Mouse (Mus musculus): ENCODE results near the gene Pax2. TPM values are rescaled to one million over a fixed set of nuclear protein-coding genes. Genes with fewer than 3 reads are reported as not detected.

Gene Pax2
- polyA plus RNA-seq, 1 experiment from 2014 or later = 0.08 TPM

DNA sequence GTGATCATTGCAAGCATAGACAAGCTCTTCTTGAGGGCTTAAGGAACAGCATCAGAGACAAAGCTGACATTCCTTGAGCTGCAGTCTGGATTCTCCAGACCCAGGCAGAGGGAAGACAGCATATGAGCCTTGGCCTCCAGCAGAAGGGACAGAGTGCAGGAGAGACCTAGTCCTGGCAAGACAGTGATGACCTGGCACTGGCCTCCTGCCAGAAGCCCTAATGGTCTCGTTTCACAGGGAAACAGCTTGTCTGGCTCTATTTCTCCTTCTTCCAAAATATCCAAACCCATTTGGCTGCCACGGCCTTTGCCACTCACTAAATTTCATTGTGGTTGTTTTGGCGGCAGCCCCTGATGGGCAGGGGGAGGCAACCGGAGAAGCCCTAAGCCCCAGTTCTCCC, 36.1 kb downstream of the Pax2 start:
- H3K4me1 ChIP-seq (ENCODE audit: control insufficient read depth, insufficient read depth, low read length) = no peaks in the 10 kb centered on the region; the same call in 1 of the 2 replicates
- WGBS = 74% methylated on average over 4 of the region's 4 CpGs
- ATAC-seq (ENCODE audit: insufficient number of reproducible peaks, low FRiP score, low TSS enrichment, low read depth) = no peak
- H3K9ac ChIP-seq (ENCODE audit: low read length) = no peak overlapping the region
- H3K4me2 ChIP-seq (ENCODE audit: low read depth, severe bottlenecking) = no peak overlapping the region
- H3K4me3 ChIP-seq (ENCODE audit: low read depth, low read length) = no peak overlapping the region
- no peaks in the 10 kb centered on the region for H3K9me3 ChIP-seq (ENCODE audit: control insufficient read depth, low read length)
- H3K27ac ChIP-seq (replicated peaks; ENCODE audit: low read depth, low read length) = no peak overlapping the region
- no peaks in the 10 kb centered on the region for H3K36me3 ChIP-seq (ENCODE audit: control insufficient read depth, insufficient read depth, low read length)
- DNase-seq (ENCODE audit: low spot score) = no peak
- H3K27me3 ChIP-seq (ENCODE audit: control insufficient read depth, insufficient read depth, low read length) = no peaks in the 10 kb centered on the region

DNA sequence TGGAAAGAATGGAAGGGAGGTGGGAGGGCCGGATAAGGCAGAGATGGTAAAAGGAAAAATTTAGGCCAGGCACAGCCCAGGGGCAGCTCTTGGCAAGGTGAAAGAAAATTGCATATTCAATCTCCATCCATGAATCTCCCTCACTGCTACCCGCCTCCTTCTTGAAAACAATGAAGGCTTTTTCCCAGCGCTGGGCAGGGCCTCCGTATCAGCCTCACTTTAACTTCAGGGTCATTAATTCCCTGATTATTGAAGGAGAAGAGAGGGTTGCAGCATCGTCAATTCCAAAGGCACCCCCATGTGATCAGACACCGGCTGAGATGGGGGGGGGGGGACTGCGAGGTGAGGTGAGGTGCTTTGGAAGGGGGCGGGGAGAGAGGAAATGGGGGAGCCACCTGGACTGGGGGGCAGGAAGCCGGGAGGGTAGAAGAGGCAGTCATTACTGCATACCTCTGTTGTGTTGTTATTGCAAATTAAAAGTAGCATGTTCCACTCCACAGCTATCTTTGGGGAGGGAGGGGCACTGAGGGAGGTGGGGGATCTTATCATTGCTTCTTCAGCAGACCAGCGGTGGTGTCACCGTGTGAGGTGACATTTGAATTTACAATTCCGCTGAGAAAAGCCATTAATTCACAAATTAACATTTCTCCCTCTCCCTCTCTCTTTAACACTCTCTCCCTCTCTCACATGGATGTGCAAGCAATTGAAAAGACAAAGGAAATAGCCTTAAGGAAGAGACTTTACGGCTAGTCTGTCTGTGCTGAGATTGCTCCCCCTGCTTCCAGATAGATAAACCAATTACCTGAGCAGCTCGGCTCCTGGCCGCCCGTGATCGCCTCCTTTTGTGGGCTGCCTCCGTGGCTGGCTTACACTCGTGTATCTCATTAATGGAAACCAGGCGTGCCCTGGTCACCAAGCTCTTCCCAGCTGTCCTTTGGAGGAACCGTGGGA, 41.5 kb downstream of the Pax2 start:
- ATAC-seq (ENCODE audit: insufficient number of reproducible peaks, low FRiP score, low TSS enrichment, low read depth) (no peak), DNase-seq (ENCODE audit: low spot score) (no peak)
- no peak overlapping the region for H3K4me3 ChIP-seq (ENCODE audit: low read depth, low read length)
- no peaks in the 10 kb centered on the region for H3K27me3 ChIP-seq (ENCODE audit: control insufficient read depth, insufficient read depth, low read length)
- H3K4me2 ChIP-seq (ENCODE audit: low read depth, severe bottlenecking) = no peak overlapping the region
- WGBS = 15% methylated on average over 21 of the region's 21 CpGs
- H3K27ac ChIP-seq (replicated peaks; ENCODE audit: low read depth, low read length) = no peak overlapping the region
- H3K9me3 ChIP-seq (ENCODE audit: control insufficient read depth, low read length) = no peaks in the 10 kb centered on the region
- H3K4me1 ChIP-seq (ENCODE audit: control insufficient read depth, insufficient read depth, low read length) = peaks cover 14% of the 10 kb centered on the region
- H3K36me3 ChIP-seq (ENCODE audit: control insufficient read depth, insufficient read depth, low read length) = no peaks in the 10 kb centered on the region
- H3K9ac ChIP-seq (ENCODE audit: low read length) = no peak overlapping the region

DNA sequence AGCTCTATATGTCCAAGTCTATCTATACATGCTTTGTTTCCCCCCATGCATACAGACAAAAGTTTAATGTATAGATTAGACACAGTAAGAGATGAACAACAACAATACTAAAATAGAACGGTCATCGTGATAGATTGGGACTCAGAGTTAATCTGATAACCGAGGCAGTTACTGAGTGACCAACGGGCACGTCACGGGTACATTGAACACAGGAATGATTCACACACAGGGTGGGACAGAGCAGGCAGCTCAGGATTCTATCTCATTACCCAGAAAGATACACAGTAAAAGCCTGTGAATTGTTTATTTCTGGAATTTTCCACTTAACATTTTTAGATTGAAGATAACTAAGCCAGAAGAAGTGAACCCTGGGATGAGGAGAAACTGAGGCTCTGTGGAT, 42.9 kb downstream of the Pax2 start:
- Histone ChIP-seq H3K27me3 (ENCODE audit: control insufficient read depth, insufficient read depth, low read length) (no peaks in the 10 kb centered on the region), H3K4me1 (ENCODE audit: control insufficient read depth, insufficient read depth, low read length) (peaks cover 15% of the 10 kb centered on the region), H3K36me3 (ENCODE audit: control insufficient read depth, insufficient read depth, low read length) (no peaks in the 10 kb centered on the region), H3K4me2 (ENCODE audit: low read depth, severe bottlenecking) (no peak overlapping the region), H3K4me3 (ENCODE audit: low read depth, low read length) (no peak overlapping the region), H3K9me3 (ENCODE audit: control insufficient read depth, low read length) (no peaks in the 10 kb centered on the region), H3K27ac (replicated peaks; ENCODE audit: low read depth, low read length) (no peak overlapping the region), H3K9ac (ENCODE audit: low read length) (no peak overlapping the region)
- ATAC-seq (ENCODE audit: insufficient number of reproducible peaks, low FRiP score, low TSS enrichment, low read depth) = no peak
- no peak for DNase-seq (ENCODE audit: low spot score)
- WGBS = 93% methylated on average over 6 of the region's 6 CpGs

DNA sequence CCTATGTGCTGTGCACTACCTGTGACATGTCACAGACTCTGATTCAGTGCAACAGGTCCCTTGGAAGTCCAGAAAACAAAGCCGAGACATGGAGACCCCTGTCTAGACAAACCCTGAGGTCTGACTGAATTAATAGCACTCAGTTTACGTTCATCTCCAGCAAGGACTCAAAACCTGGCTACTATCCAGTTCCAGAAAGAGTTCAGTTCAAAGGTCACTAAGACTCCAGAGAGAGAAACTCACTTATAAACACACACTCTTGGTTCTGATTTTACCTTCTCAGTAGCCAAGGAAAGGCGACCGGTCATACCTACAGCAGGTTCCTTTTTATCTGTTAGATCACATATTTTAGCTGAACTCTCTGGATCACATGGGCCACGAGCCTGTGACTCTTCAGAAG, 43.3 kb downstream of the Pax2 start:
- no peak for ATAC-seq (ENCODE audit: insufficient number of reproducible peaks, low FRiP score, low TSS enrichment, low read depth)
- no peaks in the 10 kb centered on the region for H3K36me3 ChIP-seq (ENCODE audit: control insufficient read depth, insufficient read depth, low read length)
- no peak overlapping the region for H3K4me2 ChIP-seq (ENCODE audit: low read depth, severe bottlenecking)
- no peak overlapping the region for H3K4me3 ChIP-seq (ENCODE audit: low read depth, low read length)
- H3K4me1 ChIP-seq (ENCODE audit: control insufficient read depth, insufficient read depth, low read length) = peaks cover 15% of the 10 kb centered on the region
- no peaks in the 10 kb centered on the region for H3K27me3 ChIP-seq (ENCODE audit: control insufficient read depth, insufficient read depth, low read length)
- DNase-seq (ENCODE audit: low spot score) = no peak
- H3K9ac ChIP-seq (ENCODE audit: low read length) = no peak overlapping the region
- H3K27ac ChIP-seq (replicated peaks; ENCODE audit: low read depth, low read length) = no peak overlapping the region
- WGBS = 69% methylated on average over 5 of the region's 5 CpGs
- H3K9me3 ChIP-seq (ENCODE audit: control insufficient read depth, low read length) = no peaks in the 10 kb centered on the region

DNA sequence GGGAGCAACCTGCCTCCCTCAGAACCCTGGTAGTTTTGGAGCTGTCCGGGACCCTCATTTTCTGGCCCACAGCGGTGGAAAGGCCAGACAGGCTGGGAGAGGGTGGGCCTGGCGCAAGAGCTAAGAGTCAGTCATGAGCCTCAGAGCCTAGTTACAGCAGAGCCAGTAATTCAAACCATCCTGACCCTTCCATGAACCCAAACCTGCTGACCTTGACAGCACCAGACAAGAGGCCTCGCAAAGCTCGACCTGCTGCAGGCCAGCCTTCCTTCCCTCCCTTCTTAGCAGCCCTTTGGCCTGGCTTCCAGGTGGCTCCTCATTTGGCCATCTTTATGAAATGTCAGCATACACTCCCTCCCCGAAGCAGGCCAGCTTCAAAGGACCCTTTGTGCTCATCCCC, 44.5 kb downstream of the Pax2 start:
- Histone ChIP-seq H3K27ac (replicated peaks; ENCODE audit: low read depth, low read length) (no peak overlapping the region), H3K4me1 (ENCODE audit: control insufficient read depth, insufficient read depth, low read length) (peaks cover 15% of the 10 kb centered on the region), H3K9me3 (ENCODE audit: control insufficient read depth, low read length) (no peaks in the 10 kb centered on the region), H3K27me3 (ENCODE audit: control insufficient read depth, insufficient read depth, low read length) (no peaks in the 10 kb centered on the region), H3K9ac (ENCODE audit: low read length) (no peak overlapping the region), H3K36me3 (ENCODE audit: control insufficient read depth, insufficient read depth, low read length) (no peaks in the 10 kb centered on the region), H3K4me3 (ENCODE audit: low read depth, low read length) (no peak overlapping the region), H3K4me2 (ENCODE audit: low read depth, severe bottlenecking) (no peak overlapping the region)
- ATAC-seq (ENCODE audit: insufficient number of reproducible peaks, low FRiP score, low TSS enrichment, low read depth) = no peak
- WGBS = 26% methylated on average over 6 of the region's 6 CpGs
- DNase-seq (ENCODE audit: low spot score) = no peak

DNA sequence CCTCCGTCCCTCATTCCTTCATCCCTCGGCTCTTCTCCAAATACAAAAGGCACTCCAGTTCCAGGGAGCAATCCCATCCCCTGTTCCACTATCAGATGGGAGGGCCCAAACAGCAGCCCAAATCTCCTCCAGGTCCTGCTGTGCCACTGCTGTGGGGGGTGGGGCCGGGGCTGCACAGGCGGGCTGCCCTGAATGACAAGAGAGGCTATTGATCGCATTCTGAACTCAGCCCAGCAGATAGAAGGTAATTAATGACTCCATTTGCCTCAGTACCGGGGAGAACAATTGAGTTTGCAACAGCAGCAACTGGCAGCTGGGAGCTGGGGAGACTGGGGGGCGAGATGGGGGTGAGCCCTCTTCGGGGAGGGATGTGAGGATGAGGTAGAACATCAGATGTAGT, 52.9 kb downstream of the Pax2 start:
- H3K27ac ChIP-seq (replicated peaks; ENCODE audit: low read depth, low read length) = no peak overlapping the region
- H3K4me3 ChIP-seq (ENCODE audit: low read depth, low read length) = no peak overlapping the region
- no peaks in the 10 kb centered on the region for H3K36me3 ChIP-seq (ENCODE audit: control insufficient read depth, insufficient read depth, low read length)
- no peaks in the 10 kb centered on the region for H3K27me3 ChIP-seq (ENCODE audit: control insufficient read depth, insufficient read depth, low read length)
- 11% methylated on average over 8 of the region's 8 CpGs for WGBS
- H3K9me3 ChIP-seq (ENCODE audit: control insufficient read depth, low read length) = no peaks in the 10 kb centered on the region
- H3K4me2 ChIP-seq (ENCODE audit: low read depth, severe bottlenecking) = no peak overlapping the region
- no peaks in the 10 kb centered on the region; the same call in 1 of the 2 replicates for H3K4me1 ChIP-seq (ENCODE audit: control insufficient read depth, insufficient read depth, low read length)
- H3K9ac ChIP-seq (ENCODE audit: low read length) = no peak overlapping the region
- ATAC-seq (ENCODE audit: insufficient number of reproducible peaks, low FRiP score, low TSS enrichment, low read depth) (no peak), DNase-seq (ENCODE audit: low spot score) (no peak)

DNA sequence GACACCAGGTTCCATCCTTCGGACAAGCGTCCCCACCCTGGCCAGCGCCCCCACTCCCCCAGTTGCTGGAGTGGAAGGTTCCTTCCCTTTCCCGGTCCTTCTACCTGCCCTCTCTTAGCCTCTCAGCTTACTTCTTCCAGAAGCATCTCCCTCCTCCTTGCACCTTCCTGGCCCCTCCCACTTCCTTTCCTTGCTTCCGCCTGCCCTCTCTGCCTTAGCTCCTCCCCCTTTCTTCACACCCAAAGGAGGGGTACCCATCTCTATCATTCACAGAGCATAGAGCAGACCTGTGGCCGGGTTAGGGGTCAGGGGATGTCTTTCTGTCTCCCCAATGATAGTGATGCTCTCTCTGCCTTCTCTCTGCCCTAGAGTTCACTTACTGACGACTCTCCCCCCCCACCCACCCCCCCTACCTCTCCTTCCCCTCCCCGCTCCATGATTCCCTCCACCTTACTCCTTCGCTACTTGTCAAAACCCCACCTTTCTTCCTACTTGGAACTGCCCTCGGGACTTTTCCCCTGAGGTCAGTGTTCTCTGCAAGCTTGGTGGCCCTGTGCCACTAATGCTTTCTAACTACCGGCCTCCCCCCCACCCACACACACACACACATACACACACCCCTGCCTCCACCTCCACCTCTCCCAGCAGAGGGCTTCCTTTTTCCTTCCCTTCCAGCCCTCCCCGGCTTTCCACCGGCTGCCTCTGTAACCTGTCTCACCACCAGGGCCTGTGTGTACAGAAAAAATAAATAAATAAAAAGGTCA, 57.0 kb downstream of the Pax2 start:
- H3K27me3 ChIP-seq (ENCODE audit: control insufficient read depth, insufficient read depth, low read length) = 0 out of 2 replicates have a peak, but pooled peaks cover 2% of the 10 kb centered on the region

DNA sequence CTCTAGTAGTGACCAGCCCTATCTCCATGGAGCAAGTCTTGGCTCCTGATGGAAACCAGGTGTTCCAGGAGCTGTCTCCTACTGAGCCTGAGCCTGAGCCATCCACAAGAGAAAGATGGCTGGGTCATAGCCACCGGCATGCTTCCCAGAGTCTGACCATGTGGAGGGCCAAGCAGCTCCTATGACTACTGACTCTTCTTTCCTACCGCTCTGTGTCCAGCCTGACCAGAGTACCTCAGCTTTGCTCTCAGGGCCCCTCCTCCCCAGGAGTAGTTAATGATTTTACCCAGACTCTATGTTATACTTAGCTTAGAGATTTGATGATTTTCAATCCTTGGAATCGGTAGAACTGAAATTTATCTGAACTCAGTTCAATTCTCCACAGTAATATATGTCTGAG, 59.3 kb downstream of the Pax2 start:
- Histone ChIP-seq H3K27me3 (ENCODE audit: control insufficient read depth, insufficient read depth, low read length) (0 out of 2 replicates have a peak, but pooled peaks cover 2% of the 10 kb centered on the region), H3K9ac (ENCODE audit: low read length) (no peak overlapping the region), H3K36me3 (ENCODE audit: control insufficient read depth, insufficient read depth, low read length) (no peaks in the 10 kb centered on the region; the same call in 1 of the 2 replicates), H3K4me2 (ENCODE audit: low read depth, severe bottlenecking) (no peak overlapping the region), H3K4me3 (ENCODE audit: low read depth, low read length) (no peak overlapping the region), H3K4me1 (ENCODE audit: control insufficient read depth, insufficient read depth, low read length) (peaks cover 11% of the 10 kb centered on the region), H3K27ac (replicated peaks; ENCODE audit: low read depth, low read length) (no peak overlapping the region), H3K9me3 (ENCODE audit: control insufficient read depth, low read length) (no peaks in the 10 kb centered on the region)
- DNase-seq (ENCODE audit: low spot score) (no peak), ATAC-seq (ENCODE audit: insufficient number of reproducible peaks, low FRiP score, low TSS enrichment, low read depth) (no peak)
- WGBS = 81% methylated on average over 3 of the region's 3 CpGs

More for the DNA sequence above, 57.0 kb downstream of the Pax2 start:
- DNase-seq (ENCODE audit: low spot score) (no peak), ATAC-seq (ENCODE audit: insufficient number of reproducible peaks, low FRiP score, low TSS enrichment, low read depth) (no peak)
- Histone ChIP-seq H3K27ac (replicated peaks; ENCODE audit: low read depth, low read length) (no peak overlapping the region), H3K36me3 (ENCODE audit: control insufficient read depth, insufficient read depth, low read length) (no peaks in the 10 kb centered on the region), H3K9me3 (ENCODE audit: control insufficient read depth, low read length) (no peaks in the 10 kb centered on the region), H3K4me2 (ENCODE audit: low read depth, severe bottlenecking) (no peak overlapping the region), H3K4me3 (ENCODE audit: low read depth, low read length) (no peak overlapping the region), H3K4me1 (ENCODE audit: control insufficient read depth, insufficient read depth, low read length) (peaks cover 11% of the 10 kb centered on the region), H3K9ac (ENCODE audit: low read length) (no peak overlapping the region)
- WGBS = 65% methylated on average over 13 of the region's 13 CpGs
